Mouse (Mus musculus): ENCODE measurements at regions not wholly inside any gene's neighbourhood (a gene's known extent, or its start where the extent isn't known, plus 50 kb on each side); places are given as distances from the start of the nearest gene placed in this dataset.

GRCm38 (mm10) chr1:90289732-90290215 is 86.0 kb downstream of the Ackr3 start:
- no peak for DNase-seq

- DNase-seq = no peak
Observed at GRCm38 (mm10) chr1:90290428-90291197, 86.8 kb downstream of the Ackr3 start.

- no peak for DNase-seq
Observed at GRCm38 (mm10) chr1:90291256-90291655, 87.5 kb downstream of the Ackr3 start.

- DNase-seq = no peak
Observed at GRCm38 (mm10) chr1:90297751-90298150, 94.0 kb downstream of the Ackr3 start.

- DNase-seq = no peak
Observed at GRCm38 (mm10) chr1:90300229-90300628, 96.4 kb downstream of the Ackr3 start.

- no peak for DNase-seq
Observed at GRCm38 (mm10) chr1:90304331-90304730, 100.6 kb downstream of the Ackr3 start.

GRCm38 (mm10) chr1:90311016-90311415 is 107.2 kb downstream of the Ackr3 start:
- no peak for DNase-seq

- DNase-seq = no peak
Observed at GRCm38 (mm10) chr1:90311649-90312442, 108.1 kb downstream of the Ackr3 start.

- DNase-seq = no peak
Observed at GRCm38 (mm10) chr1:90313750-90314359, 110.1 kb downstream of the Ackr3 start.

GRCm38 (mm10) chr1:90317902-90318301 is 114.1 kb downstream of the Ackr3 start:
- DNase-seq = no peak

- DNase-seq = no peak
Observed at GRCm38 (mm10) chr1:90318502-90318901, 114.7 kb downstream of the Ackr3 start.

- no peak for DNase-seq
Observed at GRCm38 (mm10) chr1:90320518-90320917, 116.7 kb downstream of the Ackr3 start.

- no peak for DNase-seq
Observed at GRCm38 (mm10) chr1:90321501-90321900, 117.7 kb downstream of the Ackr3 start.

- DNase-seq = no peak
Observed at GRCm38 (mm10) chr1:90327237-90327636, 123.5 kb downstream of the Ackr3 start.

- no peak for DNase-seq
Observed at GRCm38 (mm10) chr1:90332531-90332930, 128.8 kb downstream of the Ackr3 start.

- no peak for DNase-seq
Observed at GRCm38 (mm10) chr1:90333676-90334430, 130.1 kb downstream of the Ackr3 start.

- DNase-seq = no peak
Observed at GRCm38 (mm10) chr1:90335001-90335747, 131.4 kb downstream of the Ackr3 start.

GRCm38 (mm10) chr1:90337876-90338316 is 134.1 kb downstream of the Ackr3 start:
- DNase-seq = no peak

- DNase-seq = no peak
Observed at GRCm38 (mm10) chr1:90342346-90342745, 138.6 kb downstream of the Ackr3 start.

- no peak for DNase-seq
Observed at GRCm38 (mm10) chr1:90343492-90343891, 139.7 kb downstream of the Ackr3 start.

GRCm38 (mm10) chr1:90347032-90347431 is 143.3 kb downstream of the Ackr3 start:
- DNase-seq = no peak

GRCm38 (mm10) chr1:90349611-90350010 is 145.8 kb downstream of the Ackr3 start:
- no peak for DNase-seq

All from thymus, postnatal 36 days (tissue).